Mouse (Mus musculus) MEL (cell line): Measurements from ENCODE around the gene Trp53bp1. TPM values are rescaled to one million over a fixed set of nuclear protein-coding genes. Genes with fewer than 3 reads are reported as not detected.

Experiments used
- DNase-seq: peaks from one replicate; pipeline ENCODE4 v3.0.0; 2011; ENCODE audit warnings: low read depth, low spot score
- H3K27ac ChIP-seq: 2 replicates; pipeline ENCODE4 v1.5.1; 2012; ENCODE audit warnings: low read depth, mild to moderate bottlenecking, control low read depth, low read length, moderate library complexity; ENCODE audit not compliant: control insufficient read depth
- H3K27me3 ChIP-seq, 2 experiments: fragments of 150-350 bp in 1 of 2; sonication (generic) in 1 of 2; 2 replicates each; pipeline ENCODE4 v1.6.1; 2012; ENCODE audit warnings: low read length in 2 of 2, mild to moderate bottlenecking in 2 of 2, improper control_type of control experiment in 1 of 2, moderate library complexity in 1 of 2; ENCODE audit not compliant: insufficient read depth in 2 of 2, control insufficient read depth in 1 of 2
- H3K36me3 ChIP-seq, 2 experiments: 2 replicates each; pipeline ENCODE4 v1.6.1; 2012 to 2014; ENCODE audit warnings: low read length in 2 of 2, improper control_type of control experiment in 1 of 2, inconsistent platforms in 1 of 2, mild to moderate bottlenecking in 1 of 2; ENCODE audit not compliant: insufficient read depth in 2 of 2, control insufficient read depth in 1 of 2
- H3K4me1 ChIP-seq, 2 experiments: fragments of 150-350 bp in 1 of 2; sonication (generic) in 1 of 2; 2 replicates each; pipeline ENCODE4 v1.6.1; 2012; ENCODE audit warnings: low read length in 2 of 2, improper control_type of control experiment in 1 of 2, mild to moderate bottlenecking in 1 of 2; ENCODE audit not compliant: insufficient read depth in 2 of 2, control insufficient read depth in 1 of 2
- H3K4me3 ChIP-seq, 2 experiments: fragments of 150-350 bp in 1 of 2; sonication (generic) in 1 of 2; 2 replicates each; pipeline ENCODE4 v1.5.1; 2012; ENCODE audit warnings: low read depth in 2 of 2, low read length in 2 of 2, mild to moderate bottlenecking in 2 of 2, moderate library complexity in 2 of 2, control low read depth in 1 of 2, improper control_type of control experiment in 1 of 2; ENCODE audit not compliant: control insufficient read depth in 1 of 2, insufficient read depth in 1 of 2
- H3K79me2 ChIP-seq: 2 replicates; pipeline ENCODE4 v1.6.1; 2012; ENCODE audit warnings: mild to moderate bottlenecking, low read length, moderate library complexity; ENCODE audit not compliant: control insufficient read depth, poor library complexity, insufficient read depth
- H3K9ac ChIP-seq: 2 replicates; pipeline ENCODE4 v1.6.1; 2012; ENCODE audit warnings: low read depth, mild to moderate bottlenecking, control low read depth, low read length, moderate library complexity; ENCODE audit not compliant: control insufficient read depth, poor library complexity, severe bottlenecking
- H3K9me3 ChIP-seq: fragments of 150-350 bp; sonication (generic); replicated peaks from 2 replicates; pipeline ENCODE4 v1.6.1; 2012; ENCODE audit warnings: mild to moderate bottlenecking, low read length, improper control_type of control experiment, moderate library complexity; ENCODE audit not compliant: insufficient read depth
- CTCF ChIP-seq, 3 experiments: IDR thresholded peaks in 2 of 3; conservative IDR thresholded peaks in 1 of 3; 2 replicates each; pipeline ENCODE4 v1.5.1; 2011 to 2012; ENCODE audit warnings: low read length in 3 of 3, low read depth in 2 of 3, mild to moderate bottlenecking in 2 of 3, improper control_type of control experiment in 1 of 3, inconsistent platforms in 1 of 3, mixed read lengths in 1 of 3, moderate library complexity in 1 of 3; ENCODE audit not compliant: control insufficient read depth in 1 of 3, insufficient read depth in 1 of 3, poor library complexity in 1 of 3, severe bottlenecking in 1 of 3
- E2F4 ChIP-seq: IDR thresholded peaks from 2 replicates; pipeline ENCODE4 v1.6.1; 2011; ENCODE audit warnings: low read depth, low read length, improper control_type of control experiment, borderline replicate concordance
- ELF1 ChIP-seq: IDR thresholded peaks from 2 replicates; pipeline ENCODE4 v1.6.1; 2014; ENCODE audit warnings: low read depth, mild to moderate bottlenecking, inconsistent platforms, low read length, improper control_type of control experiment, moderate library complexity
- ETS1 ChIP-seq: IDR thresholded peaks from 2 replicates; pipeline ENCODE4 v1.6.1; 2012; ENCODE audit warnings: low read depth, mild to moderate bottlenecking, inconsistent platforms, low read length, improper control_type of control experiment, moderate library complexity
- GABPA ChIP-seq: IDR thresholded peaks from 2 replicates; pipeline ENCODE4 v1.6.1; 2012; ENCODE audit warnings: low read depth, mild to moderate bottlenecking, inconsistent platforms, low read length, improper control_type of control experiment, moderate library complexity
- GATA1 ChIP-seq: IDR thresholded peaks from 2 replicates; pipeline ENCODE4 v1.6.1; 2011; ENCODE audit warnings: low read depth, low read length, improper control_type of control experiment
- MEF2A ChIP-seq: IDR thresholded peaks from 2 replicates; pipeline ENCODE4 v1.6.1; 2014; ENCODE audit warnings: low read depth, mild to moderate bottlenecking, inconsistent platforms, low read length, improper control_type of control experiment; ENCODE audit not compliant: poor library complexity, insufficient replicate concordance, severe bottlenecking; ENCODE audit errors: extremely low read depth
- MYB ChIP-seq: IDR thresholded peaks from 2 replicates; pipeline ENCODE4 v1.6.1; 2011; ENCODE audit warnings: mild to moderate bottlenecking, low read depth, low read length, improper control_type of control experiment
- MYC ChIP-seq: IDR thresholded peaks from 2 replicates; pipeline ENCODE4 v1.6.1; 2011; ENCODE audit warnings: low read depth, mild to moderate bottlenecking, low read length, improper control_type of control experiment, moderate library complexity
- POLR2AphosphoS2 ChIP-seq: IDR thresholded peaks from 2 replicates; pipeline ENCODE4 v1.6.1; 2011; ENCODE audit warnings: low read length, improper control_type of control experiment
- RAD21 ChIP-seq: IDR thresholded peaks from 2 replicates; pipeline ENCODE4 v1.6.1; 2011; ENCODE audit warnings: mild to moderate bottlenecking, low read depth, low read length, improper control_type of control experiment
- RCOR1 ChIP-seq: IDR thresholded peaks from 2 replicates; pipeline ENCODE4 v1.6.1; 2012; ENCODE audit warnings: low read depth, mild to moderate bottlenecking, inconsistent platforms, low read length, improper control_type of control experiment
- SMC3 ChIP-seq: IDR thresholded peaks from 2 replicates; pipeline ENCODE4 v1.6.1; 2011; ENCODE audit warnings: low read depth, low read length, improper control_type of control experiment
- TAL1 ChIP-seq: IDR thresholded peaks from 2 replicates; pipeline ENCODE4 v1.6.1; 2012; ENCODE audit warnings: mild to moderate bottlenecking, inconsistent platforms, low read length, moderate library complexity, mixed read lengths
- TBP ChIP-seq: IDR thresholded peaks from 2 replicates; pipeline ENCODE4 v1.8.0; 2011; ENCODE audit warnings: low read depth, low read length, improper control_type of control experiment
- TCF12 ChIP-seq: IDR thresholded peaks from 2 replicates; pipeline ENCODE4 v1.6.1; 2014; ENCODE audit warnings: low read depth, mild to moderate bottlenecking, inconsistent platforms, low read length, improper control_type of control experiment, moderate library complexity
- USF2 ChIP-seq, 2 experiments: IDR thresholded peaks; 2 replicates each; pipeline ENCODE4 v1.6.1; 2011 to 2012; ENCODE audit warnings: improper control_type of control experiment in 2 of 2, low read length in 2 of 2, borderline replicate concordance in 1 of 2, inconsistent platforms in 1 of 2, low read depth in 1 of 2, mild to moderate bottlenecking in 1 of 2; ENCODE audit not compliant: insufficient read depth in 1 of 2
- ZC3H11A ChIP-seq: IDR thresholded peaks from 2 replicates; pipeline ENCODE4 v1.6.1; 2012; ENCODE audit warnings: low read depth, mild to moderate bottlenecking, inconsistent platforms, low read length, improper control_type of control experiment
- ZMIZ1 ChIP-seq: IDR thresholded peaks from 2 replicates; pipeline ENCODE4 v1.6.1; 2012; ENCODE audit warnings: low read depth, mild to moderate bottlenecking, inconsistent platforms, low read length, improper control_type of control experiment, moderate library complexity
- polyA plus RNA-seq, 2 experiments: library from polyadenylated mRNA; stranded (reverse) in 1 of 2; unstranded in 1 of 2; fragments of >175 nt in 1 of 2; fragments of >200 nt in 1 of 2; gene quantifications; 2 replicates each; pipeline versions ENCODE4 v1.2.1 to v1.2.4; 2012; ENCODE audit warnings: low replicate concordance in 2 of 2, low read depth in 1 of 2; ENCODE audit not compliant: insufficient read length in 2 of 2, insufficient read depth in 1 of 2, missing spikeins in 1 of 2
- total RNA-seq: library from RNA; depleted of rRNA; stranded (reverse); fragments of 300-350 nt; gene quantifications from 2 replicates; pipeline ENCODE4 v1.2.3, GENCODE M21; 2012

Trp53bp1 gene
- total and polyA plus RNA-seq, 3 experiments = 13.4 to 160 (median 37.3) TPM

- no peak for DNase-seq
- TF ChIP-seq TBP (no peak), MYB (no peak)
- H3K27me3 ChIP-seq = no peaks in the 10 kb centered on the region
- peak overlapping the region; percentile 29; the same call in 1 of the 2 replicates for H3K9ac ChIP-seq
- H3K4me1 ChIP-seq = peaks cover 0 to 10% of the 10 kb centered on the region in 2 experiments; a peak in 3 of 4 replicates
- peaks cover 29% of the 10 kb centered on the region for H3K79me2 ChIP-seq
- H3K36me3 ChIP-seq = peaks cover 3 to 13% of the 10 kb centered on the region in 2 experiments; a peak in 3 of 4 replicates
- no peaks in the 10 kb centered on the region for H3K9me3 ChIP-seq
- peak overlapping the region; percentile 95 to 99 for H3K4me3 ChIP-seq
- H3K27ac ChIP-seq = no peak overlapping the region
These were observed 102.0 kb downstream of the Trp53bp1 start for GRCm38 (mm10) chr2:121169173-121169572.

- peaks cover 0 to 14% of the 10 kb centered on the region in 2 experiments; a peak in 2 of 4 replicates for H3K36me3 ChIP-seq
- no peak overlapping the region for H3K27ac ChIP-seq
- H3K79me2 ChIP-seq = no peaks in the 10 kb centered on the region
- no peak overlapping the region for H3K9ac ChIP-seq
- peak; percentile 57 for DNase-seq
- no peak for TF ChIP-seq MYC
- peak; percentile 47 to 56 (median 56) for TF ChIP-seq CTCF (IDR thresholded peaks at IDR 0.05 in 2 of 3, conservative IDR thresholded peaks at IDR 0.05 in 1 of 3; ENCODE audit: control insufficient read depth in 1 of 3, insufficient read depth in 1 of 3, low read depth in 2 of 3, low read length in 3 of 3, poor library complexity in 1 of 3, severe bottlenecking in 1 of 3)
- 0 out of 2 replicates have a peak, but pooled peaks have one; percentile 23 for TF ChIP-seq ZC3H11A
- TF ChIP-seq TCF12 = no peak
- no peak for TF ChIP-seq MEF2A
- peak; percentile 41; the same call in 1 of the 2 replicates for TF ChIP-seq SMC3
- TF ChIP-seq RAD21 = peak; percentile 47
- H3K4me3 ChIP-seq = no peak overlapping the region
- H3K4me1 ChIP-seq = no peaks in the 10 kb centered on the region
- no peaks in the 10 kb centered on the region for H3K9me3 ChIP-seq
- no peaks in the 10 kb centered on the region for H3K27me3 ChIP-seq
These were observed 118.1 kb downstream of the Trp53bp1 start for GRCm38 (mm10) chr2:121153100-121153499.

DNA sequence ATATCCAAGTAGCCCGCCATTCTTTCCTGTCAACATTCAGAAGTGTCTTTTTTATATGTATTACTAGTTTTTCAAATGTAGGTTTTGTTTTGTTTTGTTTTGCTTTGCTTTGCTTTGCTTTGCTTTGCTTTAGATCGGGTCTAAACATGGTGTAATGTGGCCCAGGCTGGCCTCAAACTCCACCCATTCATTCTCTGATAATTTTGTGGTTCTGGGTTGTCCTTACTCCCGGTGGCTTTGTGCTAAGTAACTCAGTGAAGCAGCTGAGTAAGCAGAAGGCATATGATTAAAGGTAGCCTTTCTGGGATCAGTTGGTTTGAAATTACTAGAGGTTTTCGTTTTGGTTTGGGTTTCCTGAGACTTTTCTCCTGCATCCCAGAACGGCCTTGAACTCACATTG lies 121.5 kb downstream of the Trp53bp1 start:
- DNase-seq = no peak
- Histone ChIP-seq H3K79me2 (no peaks in the 10 kb centered on the region), H3K9me3 (no peaks in the 10 kb centered on the region), H3K27me3 (no peaks in the 10 kb centered on the region), H3K4me3 (no peak overlapping the region), H3K27ac (no peak overlapping the region), H3K4me1 (no peaks in the 10 kb centered on the region), H3K9ac (no peak overlapping the region), H3K36me3 (peaks cover 0 to 8% of the 10 kb centered on the region in 2 experiments; a peak in 2 of 4 replicates)
- TF ChIP-seq ZMIZ1 (no peak), RCOR1 (no peak), ETS1 (no peak), POLR2AphosphoS2 (no peak), ELF1 (no peak), USF2 (IDR thresholded peaks at IDR 0.05; ENCODE audit: borderline replicate concordance in 1 of 2, insufficient read depth in 1 of 2, low read depth in 1 of 2, low read length in 2 of 2) (no peak), TAL1 (no peak), GABPA (no peak), E2F4 (no peak), GATA1 (no peak)
